Mouse (Mus musculus): ENCODE data around the gene Tcte2. TPM values are rescaled to one million over a fixed set of nuclear protein-coding genes. Genes with fewer than 3 reads are reported as not detected.
"Not testable (repeated sequence)": the region's sequence is repeated elsewhere in the genome, so short reads cannot be mapped to it uniquely, and the experiment has no call there.

Gene Tcte2
- 3.4 and 4.5 TPM in 2 replicates for polyA plus RNA-seq (2015; fragmentation: Nextera tagmentation; extraction: Ambion mirVana)

GRCm38 (mm10) chr17:13761179-13761913 is at the start of gene Tcte2:
TSS of gene Tcte2 (minus strand) at chr17:13761825.
- no peaks in the 10 kb centered on the region for H3K36me3 ChIP-seq
- ATAC-seq (ENCODE audit: insufficient number of reproducible peaks, low FRiP score, low TSS enrichment, low read depth): no peak
- no peaks in the 10 kb centered on the region for H3K27me3 ChIP-seq
- peak within 1 kb of the TSS; percentile 80 for H3K9ac ChIP-seq
- H3K4me2 ChIP-seq: peak within 1 kb of the TSS; percentile 100
- peak within 1 kb of the TSS; percentile 84 for H3K27ac ChIP-seq
- no peaks in the 10 kb centered on the region for H3K9me3 ChIP-seq
- under 1% methylated on average over 73 of the region's 74 CpGs for WGBS
- peaks cover 22% of the 10 kb centered on the region for H3K4me1 ChIP-seq
- H3K4me3 ChIP-seq: peak within 1 kb of the TSS; percentile 88

DNA sequence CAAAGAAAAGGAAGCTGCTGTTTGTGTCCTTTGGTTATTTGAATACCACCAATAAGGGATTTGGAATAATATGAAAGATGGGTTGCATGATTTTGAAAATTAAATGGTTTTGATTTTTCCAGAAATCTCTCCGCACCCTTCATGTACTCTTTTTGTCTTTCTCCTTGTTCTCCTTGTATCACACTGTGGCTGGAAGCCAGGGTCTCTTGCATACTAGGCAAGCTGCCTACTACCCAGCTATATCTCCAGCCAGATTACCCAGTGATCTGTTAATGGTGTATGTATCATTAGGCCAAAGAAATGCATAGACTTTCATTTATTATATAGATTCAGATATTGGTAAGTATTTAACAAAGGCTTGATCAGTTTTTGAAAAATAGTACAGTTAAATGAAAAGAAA is 44.4 kb upstream of the Tcte2 start:
- Histone ChIP-seq H3K27ac (no peak overlapping the region), H3K4me1 (no peaks in the 10 kb centered on the region), H3K27me3 (no peaks in the 10 kb centered on the region), H3K4me3 (no peak overlapping the region), H3K4me2 (no peak overlapping the region), H3K9ac (no peak overlapping the region), H3K9me3 (no peaks in the 10 kb centered on the region), H3K36me3 (peaks cover 21% of the 10 kb centered on the region)
- no peak for ATAC-seq (ENCODE audit: insufficient number of reproducible peaks, low FRiP score, low TSS enrichment, low read depth)
- WGBS: 92% methylated on average over 1 of the region's 1 CpGs

DNA sequence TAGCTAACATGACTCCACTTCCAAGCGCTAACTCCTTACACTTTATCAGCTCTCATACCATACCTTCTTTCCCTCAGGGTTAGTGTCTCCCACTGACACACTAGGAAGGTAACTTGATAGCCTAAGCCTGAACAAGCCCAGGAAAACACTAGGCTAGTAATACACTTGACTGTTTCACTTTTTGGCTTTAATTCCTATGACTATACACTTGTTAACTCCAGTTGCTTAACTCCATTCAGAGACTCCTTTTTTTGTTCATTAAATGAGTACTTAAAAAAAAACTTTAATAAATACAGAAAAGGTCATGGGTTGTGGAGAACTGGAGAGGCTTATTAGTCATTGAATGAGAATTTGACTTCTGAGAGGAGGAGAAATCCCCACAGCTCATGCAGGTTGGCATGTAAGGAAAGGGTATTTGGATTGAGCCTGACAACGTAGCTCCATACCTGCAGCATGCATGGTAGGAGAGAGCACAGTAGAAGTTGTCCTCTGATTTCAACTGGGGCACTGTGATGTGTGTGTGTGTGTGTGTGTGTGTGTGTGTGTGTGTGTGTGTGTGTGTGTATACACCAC is 41.3 kb upstream of the Tcte2 start:
- Histone ChIP-seq H3K4me3 (no peak overlapping the region), H3K9ac (no peak overlapping the region), H3K27me3 (no peaks in the 10 kb centered on the region), H3K36me3 (peaks cover 12% of the 10 kb centered on the region), H3K4me2 (no peak overlapping the region), H3K9me3 (no peaks in the 10 kb centered on the region), H3K27ac (no peak overlapping the region), H3K4me1 (no peaks in the 10 kb centered on the region)
- ATAC-seq (ENCODE audit: insufficient number of reproducible peaks, low FRiP score, low TSS enrichment, low read depth): no peak
- 67% methylated on average over 2 of the region's 2 CpGs for WGBS

DNA sequence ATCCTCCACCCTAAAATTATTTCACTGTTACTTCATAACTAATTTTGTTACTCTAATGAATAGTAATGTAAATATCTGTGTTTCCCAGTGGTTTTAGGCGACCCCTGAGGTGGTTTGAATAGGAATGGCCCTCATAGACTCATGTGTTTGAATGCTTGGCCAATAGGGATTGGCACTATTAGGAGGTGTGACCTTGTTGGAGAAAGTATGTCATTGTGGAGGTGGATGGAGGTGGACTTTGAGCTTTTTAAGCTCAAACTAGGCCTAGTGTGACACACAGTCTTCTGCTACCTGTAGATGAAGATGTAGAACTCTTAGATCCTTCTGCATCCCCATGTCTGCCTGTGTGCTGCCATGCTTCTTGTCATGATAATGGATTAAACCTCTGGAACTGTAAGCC is 36.1 kb upstream of the Tcte2 start:
- H3K4me3 ChIP-seq: no peak overlapping the region
- no peak overlapping the region for H3K27ac ChIP-seq
- no peak overlapping the region for H3K4me2 ChIP-seq
- H3K27me3 ChIP-seq: no peaks in the 10 kb centered on the region
- no peak overlapping the region for H3K9ac ChIP-seq
- no peaks in the 10 kb centered on the region for H3K4me1 ChIP-seq
- no peaks in the 10 kb centered on the region for H3K9me3 ChIP-seq
- no peak for ATAC-seq (ENCODE audit: insufficient number of reproducible peaks, low FRiP score, low TSS enrichment, low read depth)
- 84% methylated on average over 1 of the region's 1 CpGs for WGBS
- no peaks in the 10 kb centered on the region for H3K36me3 ChIP-seq

DNA sequence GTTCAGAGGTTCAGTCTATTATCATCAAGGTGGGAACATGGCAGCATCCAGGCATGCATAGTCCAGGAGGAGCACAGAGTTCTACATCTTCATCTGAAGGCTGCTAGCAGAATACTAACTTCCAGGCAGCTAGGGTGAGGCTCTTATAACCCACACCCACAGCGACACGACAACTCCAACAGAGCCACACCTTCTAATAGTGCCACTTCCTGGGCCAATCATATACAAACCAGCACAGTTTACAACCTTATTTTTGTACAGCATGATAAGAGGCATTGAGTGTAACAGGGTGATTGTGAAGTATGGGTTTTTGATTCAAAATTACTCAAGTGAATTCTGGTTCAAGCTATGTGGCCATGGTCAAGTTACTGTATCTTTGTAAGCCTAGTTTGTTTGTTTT is 28.4 kb upstream of the Tcte2 start:
- H3K4me3 ChIP-seq; H3K9me3 ChIP-seq; ATAC-seq (ENCODE audit: insufficient number of reproducible peaks, low FRiP score, low TSS enrichment, low read depth); H3K9ac ChIP-seq; H3K4me1 ChIP-seq; H3K27me3 ChIP-seq; H3K36me3 ChIP-seq; H3K4me2 ChIP-seq; H3K27ac ChIP-seq: not testable (repeated sequence)
- WGBS: 88% methylated on average over 2 of the region's 2 CpGs

GRCm38 (mm10) chr17:13783469-13783868 is 21.8 kb upstream of the Tcte2 start:
- Histone ChIP-seq H3K9ac (no peak overlapping the region), H3K4me2 (no peak overlapping the region), H3K27ac (no peak overlapping the region), H3K36me3 (no peaks in the 10 kb centered on the region), H3K9me3 (no peaks in the 10 kb centered on the region), H3K4me1 (no peaks in the 10 kb centered on the region), H3K27me3 (no peaks in the 10 kb centered on the region), H3K4me3 (no peak overlapping the region)
- 63% methylated on average over 1 of the region's 1 CpGs for WGBS
- no peak for ATAC-seq (ENCODE audit: insufficient number of reproducible peaks, low FRiP score, low TSS enrichment, low read depth)

- Histone ChIP-seq H3K36me3 (no peaks in the 10 kb centered on the region), H3K9me3 (no peaks in the 10 kb centered on the region), H3K4me1 (no peaks in the 10 kb centered on the region), H3K27me3 (no peaks in the 10 kb centered on the region), H3K4me2 (no peak overlapping the region), H3K4me3 (no peak overlapping the region), H3K27ac (no peak overlapping the region), H3K9ac (no peak overlapping the region)
- ATAC-seq (ENCODE audit: insufficient number of reproducible peaks, low FRiP score, low TSS enrichment, low read depth): no peak
- 92% methylated on average over 5 of the region's 5 CpGs for WGBS
These were observed 20.3 kb upstream of the Tcte2 start for GRCm38 (mm10) chr17:13781948-13782347.

GRCm38 (mm10) chr17:13778865-13779264 is 17.2 kb upstream of the Tcte2 start:
- H3K9ac ChIP-seq: no peak overlapping the region
- no peak overlapping the region for H3K27ac ChIP-seq
- H3K27me3 ChIP-seq: no peaks in the 10 kb centered on the region
- H3K36me3 ChIP-seq: no peaks in the 10 kb centered on the region
- ATAC-seq (ENCODE audit: insufficient number of reproducible peaks, low FRiP score, low TSS enrichment, low read depth): no peak
- H3K4me2 ChIP-seq: no peak overlapping the region
- 58% methylated on average over 1 of the region's 1 CpGs for WGBS
- H3K4me1 ChIP-seq: no peaks in the 10 kb centered on the region
- H3K9me3 ChIP-seq: no peaks in the 10 kb centered on the region
- H3K4me3 ChIP-seq: no peak overlapping the region

GRCm38 (mm10) chr17:13777676-13778075 is 16.1 kb upstream of the Tcte2 start:
- no peak overlapping the region for H3K9ac ChIP-seq
- 81% methylated on average over 2 of the region's 2 CpGs for WGBS
- no peak for ATAC-seq (ENCODE audit: insufficient number of reproducible peaks, low FRiP score, low TSS enrichment, low read depth)
- no peaks in the 10 kb centered on the region for H3K9me3 ChIP-seq
- no peaks in the 10 kb centered on the region for H3K36me3 ChIP-seq
- no peak overlapping the region for H3K4me3 ChIP-seq
- no peak overlapping the region for H3K4me2 ChIP-seq
- no peaks in the 10 kb centered on the region for H3K4me1 ChIP-seq
- H3K27ac ChIP-seq: no peak overlapping the region
- no peaks in the 10 kb centered on the region for H3K27me3 ChIP-seq

- no peaks in the 10 kb centered on the region for H3K36me3 ChIP-seq
- WGBS: 93% methylated on average over 3 of the region's 3 CpGs
- H3K9me3 ChIP-seq: no peaks in the 10 kb centered on the region
- H3K27ac ChIP-seq: no peak overlapping the region
- H3K4me1 ChIP-seq: 0 out of 2 replicates have a peak, but pooled peaks cover 4% of the 10 kb centered on the region
- no peaks in the 10 kb centered on the region for H3K27me3 ChIP-seq
- ATAC-seq (ENCODE audit: insufficient number of reproducible peaks, low FRiP score, low TSS enrichment, low read depth): no peak
- no peak overlapping the region for H3K9ac ChIP-seq
- no peak overlapping the region for H3K4me3 ChIP-seq
- H3K4me2 ChIP-seq: no peak overlapping the region
These were observed 7.6 kb upstream of the Tcte2 start for GRCm38 (mm10) chr17:13769256-13769655.

GRCm38 (mm10) chr17:13768531-13768930 is 6.9 kb upstream of the Tcte2 start:
- WGBS: 89% methylated on average over 1 of the region's 1 CpGs
- Histone ChIP-seq H3K27ac (no peak overlapping the region), H3K4me1 (0 out of 2 replicates have a peak, but pooled peaks cover 4% of the 10 kb centered on the region), H3K4me2 (no peak overlapping the region), H3K4me3 (no peak overlapping the region), H3K9ac (no peak overlapping the region), H3K9me3 (no peaks in the 10 kb centered on the region), H3K27me3 (no peaks in the 10 kb centered on the region), H3K36me3 (no peaks in the 10 kb centered on the region)
- no peak for ATAC-seq (ENCODE audit: insufficient number of reproducible peaks, low FRiP score, low TSS enrichment, low read depth)

DNA sequence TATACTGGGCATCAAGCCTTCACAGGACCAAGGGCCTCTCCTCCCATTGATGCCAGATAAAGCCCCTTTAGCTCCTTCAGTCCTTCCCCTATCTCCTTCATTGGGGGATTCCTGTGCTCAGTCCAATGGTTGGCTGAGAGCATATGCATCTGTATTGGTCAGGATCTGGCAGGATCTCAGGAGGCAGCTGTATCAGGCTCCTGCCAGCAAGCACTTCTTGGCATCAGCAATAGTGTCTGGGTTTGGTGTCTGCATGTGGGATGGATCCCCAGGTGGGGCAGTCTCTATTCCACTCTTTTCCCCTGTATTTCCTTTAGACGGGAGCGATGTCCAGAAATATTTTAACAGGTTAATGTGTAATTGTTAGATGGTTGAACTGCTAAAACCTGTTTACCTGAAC is 3.3 kb upstream of the Tcte2 start:
- peaks cover 12% of the 10 kb centered on the region for H3K4me1 ChIP-seq
- ATAC-seq (ENCODE audit: insufficient number of reproducible peaks, low FRiP score, low TSS enrichment, low read depth); H3K27me3 ChIP-seq; H3K9ac ChIP-seq; H3K4me3 ChIP-seq; H3K9me3 ChIP-seq; H3K4me2 ChIP-seq; H3K27ac ChIP-seq; H3K36me3 ChIP-seq: not testable (repeated sequence)
- WGBS: 60% methylated on average over 2 of the region's 2 CpGs
